Mouse (Mus musculus) mouse trophoblast stem cell (cell line): ENCODE data around the gene Zfp940.
"Not testable (repeated sequence)": the region's sequence is repeated elsewhere in the genome, so short reads cannot be mapped to it uniquely, and the experiment has no call there.

ENCODE experiments used
- in situ Hi-C, 2 experiments: fragments of 300-500 bp; cut with MseI, MboI; formaldehyde crosslinking; loops; 2 replicates in 1 of 2; 3 replicates in 1 of 2; pipeline ENCODE4 v1.15.1; 2025

Zfp940 gene

DNA sequence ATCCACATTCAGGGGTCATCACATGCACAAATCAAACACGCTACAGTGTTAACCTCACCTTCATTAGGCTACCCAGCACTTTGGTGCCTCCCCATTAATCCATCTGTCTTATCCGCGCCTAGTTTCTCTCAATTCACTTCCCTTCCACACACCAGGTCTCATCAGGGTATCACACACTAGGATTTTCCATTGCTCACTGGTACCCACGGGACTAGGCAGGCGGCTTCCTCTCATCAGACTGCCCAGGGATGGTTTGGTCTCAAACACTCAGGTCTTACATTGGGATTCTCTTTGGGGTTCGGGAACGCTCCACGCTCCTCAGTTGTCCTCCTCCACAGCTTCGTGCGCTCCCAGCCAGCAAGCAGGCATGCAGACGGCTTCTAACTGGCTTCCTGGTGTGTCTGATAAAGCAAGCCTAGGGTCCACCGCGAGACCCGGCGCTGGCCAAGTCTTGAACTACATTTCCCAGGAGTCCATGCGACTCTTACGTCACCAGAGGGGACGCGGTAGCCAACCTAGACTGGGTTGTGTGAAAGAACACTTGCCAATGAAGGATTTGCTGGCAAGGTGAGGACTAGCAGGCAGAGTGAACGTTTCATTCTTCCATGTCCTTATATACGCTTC lies at the start of gene Zfp940:
TSS of gene Zfp940 (minus strand) at position 451 of the 624 bp plus-strand sequence.
- in situ Hi-C loops, result no loop called here

DNA sequence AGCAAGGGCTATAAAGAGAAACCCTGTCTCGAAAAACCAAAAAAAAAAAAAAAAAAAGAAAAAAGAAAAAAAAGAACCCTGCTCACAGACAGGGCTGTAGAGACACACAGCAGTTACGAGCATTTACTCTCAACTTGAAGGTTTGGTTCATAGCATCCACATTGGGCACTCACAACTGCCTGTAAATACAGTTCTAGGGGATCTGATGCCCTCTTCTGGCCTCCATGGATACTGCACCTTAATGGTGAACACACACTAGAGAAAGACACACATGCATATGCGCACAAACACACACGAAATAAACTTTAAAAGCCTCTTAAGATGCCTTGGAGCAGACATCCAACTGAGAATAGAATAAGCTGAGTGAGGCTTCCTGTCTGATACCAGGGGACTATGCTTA lies 44.9 kb upstream of the Zfp940 start:
- in situ Hi-C loops, result no loop called here

DNA sequence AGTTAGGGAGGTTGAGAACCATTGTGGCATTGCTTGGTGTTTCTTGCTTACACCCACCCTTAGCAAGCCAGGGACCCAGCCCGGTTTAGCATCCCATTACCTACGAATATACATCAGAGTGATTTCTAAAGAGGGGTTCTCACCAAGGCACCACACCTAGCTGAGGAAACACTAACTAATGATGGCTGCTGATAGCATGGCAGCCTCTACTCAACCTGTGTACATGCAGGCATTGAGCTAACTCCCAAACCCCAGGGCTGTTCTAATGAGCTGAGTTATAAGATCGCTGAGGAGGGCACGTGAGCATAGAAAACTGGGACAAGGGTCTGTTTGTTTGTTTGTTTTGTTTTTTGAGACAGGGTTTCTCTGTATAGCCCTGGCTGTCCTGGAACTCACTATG lies 39.3 kb upstream of the Zfp940 start:
- in situ Hi-C loops, result no loop called here

DNA sequence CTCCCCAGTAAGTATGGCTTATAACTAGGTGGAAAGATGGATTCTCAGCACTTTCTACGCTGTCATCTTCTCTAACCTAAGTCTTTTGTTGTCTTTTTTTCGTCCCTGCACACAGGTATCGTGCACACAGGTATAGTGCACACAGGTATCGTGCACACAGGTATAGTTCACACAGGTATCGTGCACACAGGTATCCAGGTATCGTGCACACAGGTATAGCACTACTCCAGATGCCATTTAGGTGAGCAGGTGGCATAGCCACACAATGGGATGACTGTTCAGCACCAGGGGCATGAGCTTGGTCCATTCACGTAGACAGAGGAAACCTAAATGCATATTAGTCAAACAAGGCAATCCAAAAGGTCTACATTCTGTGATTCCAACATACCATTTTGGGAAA lies 37.0 kb upstream of the Zfp940 start:
- in situ Hi-C loops, result no loop called here

DNA sequence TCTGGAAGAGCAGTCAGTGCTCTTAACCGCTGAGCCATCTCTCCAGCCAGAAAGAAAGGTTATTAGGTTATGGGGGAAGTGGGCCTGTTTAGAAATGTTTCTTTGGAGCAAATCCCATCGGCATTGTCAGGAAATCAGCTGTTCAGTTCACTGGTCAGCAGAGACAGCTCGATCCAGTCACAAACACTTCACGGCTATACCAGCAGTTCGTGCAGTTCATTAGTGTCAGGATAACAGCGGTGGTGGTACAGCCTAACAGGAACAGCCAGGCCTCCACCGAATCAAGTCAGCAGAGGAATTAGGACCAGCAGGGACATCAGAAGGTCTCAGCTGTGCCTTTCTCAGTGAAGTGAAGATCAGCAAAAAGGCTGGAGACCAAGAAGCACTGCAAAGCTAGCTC lies 27.4 kb upstream of the Zfp940 start:
- in situ Hi-C loops, result no loop called here

DNA sequence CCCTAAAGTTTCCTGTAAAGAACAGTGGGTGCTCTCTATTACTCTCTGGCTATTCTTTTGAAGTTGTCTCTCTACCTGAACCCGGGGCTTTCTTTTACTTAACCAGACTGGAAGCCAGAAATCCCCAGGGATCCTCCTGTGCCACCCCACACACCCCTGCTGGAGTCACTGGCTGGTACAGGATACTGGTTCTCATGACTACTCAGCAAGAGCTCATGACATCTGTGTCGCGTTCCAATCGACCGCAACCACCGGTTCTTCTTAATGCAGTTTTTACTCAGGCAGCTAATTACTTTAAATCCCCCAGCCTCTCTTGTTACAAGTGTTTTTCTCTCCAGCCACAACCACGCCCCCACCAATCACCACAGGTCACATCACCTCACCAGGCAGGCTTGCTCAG lies 26.6 kb upstream of the Zfp940 start:
- in situ Hi-C loops, result no loop called here

DNA sequence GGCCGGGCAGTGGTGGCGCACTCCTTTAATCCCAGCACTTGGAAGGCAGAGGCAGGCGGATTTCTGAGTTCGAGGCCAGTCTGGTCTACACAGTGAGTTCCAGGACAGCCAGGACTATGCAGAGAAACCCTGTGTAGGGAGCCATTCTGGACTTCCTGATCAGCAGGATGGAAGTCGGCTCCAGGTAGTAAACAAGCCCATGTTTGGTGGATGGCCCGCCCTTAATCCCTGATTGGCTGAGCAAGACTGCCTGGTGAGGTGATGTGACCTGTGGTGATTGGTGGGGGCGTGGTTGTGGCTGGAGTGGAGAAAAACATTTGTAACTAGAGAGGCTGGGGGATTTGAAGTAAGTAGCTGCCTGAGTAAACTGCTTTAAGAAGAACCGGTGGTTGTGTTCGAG lies 24.1 kb upstream of the Zfp940 start:
- in situ Hi-C loops, result not testable (repeated sequence)

DNA sequence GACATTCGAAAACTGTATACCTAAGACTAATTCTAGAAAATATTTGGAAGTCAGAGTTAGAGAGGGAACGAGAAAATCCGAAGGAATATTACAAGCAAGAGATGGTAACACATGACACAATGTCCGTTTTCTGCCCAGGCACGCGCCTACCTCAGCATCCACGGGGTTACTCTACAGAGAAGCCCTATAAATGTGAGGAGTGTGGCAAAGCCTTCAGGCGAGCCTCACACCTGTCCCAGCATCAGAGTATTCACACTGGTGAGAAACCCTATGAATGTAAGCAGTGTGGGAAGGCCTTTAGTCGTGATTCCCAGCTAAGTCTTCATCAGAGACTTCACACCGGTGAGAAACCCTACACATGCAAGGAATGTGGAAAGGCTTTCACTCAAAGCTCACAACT lies 20.8 kb upstream of the Zfp940 start:
- in situ Hi-C loops, result no loop called here

DNA sequence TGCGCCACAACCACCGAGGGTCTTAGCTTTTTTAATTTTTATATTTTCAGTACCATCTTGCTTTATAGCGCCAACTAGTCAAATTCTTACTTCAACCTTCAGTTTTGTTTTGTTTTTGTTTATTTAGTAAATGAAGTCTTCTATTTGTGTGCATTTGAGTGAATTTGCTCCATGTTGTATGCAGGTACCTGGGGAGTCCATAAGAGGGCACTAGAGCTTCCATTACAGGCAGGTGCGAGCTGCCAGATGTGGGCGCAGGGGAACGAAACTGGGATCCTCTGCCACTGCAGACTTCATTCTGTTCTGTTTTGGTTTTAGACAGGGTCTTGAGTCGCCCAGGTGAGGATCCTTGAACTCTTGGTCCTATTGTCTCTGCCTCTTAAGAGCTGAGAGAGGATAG lies 8.2 kb upstream of the Zfp940 start:
- in situ Hi-C loops, result no loop called here

DNA sequence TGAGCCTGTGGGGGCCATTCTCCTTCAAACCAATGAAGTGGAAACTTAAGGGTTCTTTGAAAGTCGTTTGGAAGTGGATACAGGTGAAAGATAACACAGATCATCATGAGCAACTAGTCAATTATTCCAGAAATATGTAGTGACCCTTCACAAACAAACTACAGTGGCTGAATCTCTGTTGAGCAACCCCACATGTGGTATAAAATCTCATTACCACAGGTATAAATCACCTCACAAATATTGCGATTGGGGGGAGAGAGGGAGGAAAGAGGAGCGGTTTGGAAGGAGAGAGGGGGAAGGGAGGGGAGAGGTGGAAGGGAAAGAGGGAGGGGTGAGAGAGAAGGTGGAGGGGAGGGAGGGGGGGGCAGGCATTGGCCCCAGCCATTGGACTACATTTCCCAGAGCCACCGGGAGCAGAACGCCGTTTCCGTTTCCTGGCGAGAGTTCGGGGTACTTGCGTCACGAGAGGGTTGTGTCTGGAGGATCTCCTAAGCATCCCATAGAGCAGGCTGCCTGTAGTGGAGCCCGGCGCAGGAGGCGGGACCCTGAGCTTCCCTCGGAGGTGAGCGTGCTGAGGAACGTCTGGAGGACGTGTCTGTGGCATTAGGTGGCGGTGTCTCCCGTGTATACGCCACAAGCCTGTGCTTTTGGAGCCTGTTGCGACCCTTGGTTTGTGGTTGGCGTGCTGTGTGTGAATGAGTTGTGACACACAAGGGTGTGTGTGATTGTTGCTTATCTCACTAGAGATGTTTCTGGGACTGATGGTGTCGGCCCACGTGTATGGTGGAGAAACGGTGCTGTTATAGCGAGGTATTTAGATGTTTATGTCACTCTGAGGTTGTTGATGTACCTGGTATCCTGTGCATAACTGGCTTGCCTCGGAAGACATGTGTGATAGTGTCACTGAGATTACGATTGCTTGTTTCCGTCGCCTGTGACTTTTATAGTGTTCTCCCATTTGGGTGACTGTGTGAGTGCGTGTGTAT lies 6.4 kb upstream of the Zfp940 start, which contains the start of gene Zfp420:
TSS of gene Zfp420 (plus strand) at position 448 of the 986 bp plus-strand sequence.
- in situ Hi-C loops, result no loop called here

DNA sequence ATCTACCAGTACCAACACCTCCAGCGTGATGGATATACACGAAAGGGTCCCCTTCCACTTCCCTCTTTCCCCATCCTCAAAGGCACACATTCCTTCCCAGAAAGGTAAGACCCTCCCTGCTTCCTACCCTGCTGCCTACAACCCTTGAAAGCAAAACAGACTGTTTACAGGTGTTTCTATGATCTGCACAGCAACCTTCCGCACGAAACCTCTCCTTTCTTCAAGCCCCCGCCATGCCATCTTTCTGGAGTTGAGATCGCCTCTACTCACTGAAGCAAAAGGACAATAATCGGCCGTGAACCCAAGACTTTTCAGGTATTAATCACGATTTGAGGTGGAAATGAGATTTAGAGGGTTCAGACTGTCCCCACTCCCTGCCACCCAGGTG lies 644 bp downstream of the Zfp940 start:
- in situ Hi-C loops, result no loop called here

DNA sequence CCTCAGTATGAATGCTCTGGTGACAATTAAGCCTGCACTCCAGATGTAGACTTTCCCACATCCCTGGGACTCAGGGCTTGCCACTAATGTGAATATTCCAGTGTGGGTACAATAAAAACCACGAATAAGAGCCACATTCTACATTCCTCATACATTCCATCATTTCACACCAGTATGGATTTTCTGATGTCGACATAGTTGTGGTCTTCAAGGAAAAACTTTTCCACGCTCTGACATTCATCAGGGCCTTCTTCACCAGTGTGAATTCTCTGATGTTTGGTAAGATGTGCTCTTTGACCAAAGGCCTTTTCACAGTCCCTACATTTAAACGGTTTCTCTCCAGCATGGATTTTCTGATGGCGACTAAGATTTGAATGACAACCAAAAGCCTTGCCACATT lies 8.9 kb downstream of the Zfp940 start:
- in situ Hi-C loops, result no loop called here

DNA sequence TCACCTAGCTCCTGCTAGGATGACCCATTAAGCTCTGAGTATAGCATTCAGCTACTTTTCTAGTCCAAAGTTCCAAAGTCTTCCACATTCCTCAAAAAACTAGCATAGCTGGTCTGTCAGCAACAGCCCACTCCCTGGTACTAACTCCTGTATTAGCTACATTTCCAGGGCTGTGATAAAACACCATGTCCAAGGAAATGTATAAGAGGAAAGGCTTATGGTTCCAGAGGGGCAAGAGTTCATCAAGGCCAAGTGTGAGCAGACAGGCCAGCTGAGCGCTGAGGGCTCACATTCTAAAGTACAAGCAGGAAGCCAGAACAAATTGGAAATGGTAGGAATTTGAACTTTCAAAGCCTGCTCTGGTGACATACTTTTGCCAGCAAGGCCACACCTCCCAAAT lies 11.4 kb downstream of the Zfp940 start:
- in situ Hi-C loops, result no loop called here

DNA sequence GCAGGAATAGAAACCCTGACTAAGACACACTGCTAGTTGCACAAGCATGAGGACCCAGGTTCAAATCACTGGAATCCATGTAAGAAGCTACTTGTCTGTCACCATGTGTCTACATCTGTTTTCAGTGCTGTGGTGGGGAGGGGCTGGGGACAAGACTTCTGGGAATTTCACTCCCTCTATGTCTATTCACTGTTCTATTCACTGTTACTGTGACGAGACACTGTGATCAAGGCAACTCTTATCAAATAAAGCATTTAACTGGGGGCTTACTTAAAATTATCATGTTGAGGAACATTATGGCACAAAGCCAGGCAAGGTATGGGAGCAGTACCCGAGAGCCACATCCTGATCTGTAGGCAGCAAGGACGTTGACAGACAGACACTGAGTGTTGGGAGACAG lies 14.2 kb downstream of the Zfp940 start:
- in situ Hi-C loops, result no loop called here

DNA sequence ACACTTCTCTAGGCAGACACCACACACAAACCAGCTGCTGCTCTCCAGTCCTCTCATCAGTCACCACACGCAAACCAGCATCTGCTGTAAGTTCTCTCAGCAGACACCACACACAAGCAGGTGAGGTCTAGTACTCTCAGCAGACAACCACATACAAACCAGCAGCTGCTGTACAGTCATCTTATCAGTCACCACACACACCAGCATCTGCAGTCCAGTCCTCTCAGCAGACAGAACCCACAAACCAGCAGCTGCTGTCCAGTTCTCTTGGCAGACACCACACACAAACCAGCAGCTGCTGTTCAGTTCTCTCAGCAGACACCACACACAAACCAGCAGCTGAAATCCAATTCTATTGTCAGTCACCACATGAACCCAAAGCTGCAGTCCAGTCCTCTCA lies 16.7 kb downstream of the Zfp940 start:
- in situ Hi-C loops, result no loop called here

DNA sequence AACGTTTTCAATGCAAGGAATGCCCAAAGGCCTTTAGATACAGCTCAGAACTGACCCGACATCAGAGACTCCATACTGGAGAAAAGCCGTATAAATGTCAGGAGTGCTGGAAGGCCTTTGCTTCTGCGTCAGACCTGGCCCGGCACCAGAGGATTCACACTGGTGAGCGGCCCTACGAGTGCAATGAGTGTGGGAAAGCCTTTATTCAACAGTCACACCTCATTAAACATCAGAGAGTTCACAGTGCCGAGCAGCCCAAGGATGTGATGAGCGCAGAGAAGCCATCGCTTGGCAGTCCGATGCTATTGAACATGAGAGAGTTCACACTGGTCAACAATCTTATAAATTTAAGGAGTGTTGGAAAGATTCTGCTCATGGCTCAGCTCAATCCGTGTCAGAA lies 23.7 kb downstream of the Zfp940 start:
- in situ Hi-C loops, result no loop called here

DNA sequence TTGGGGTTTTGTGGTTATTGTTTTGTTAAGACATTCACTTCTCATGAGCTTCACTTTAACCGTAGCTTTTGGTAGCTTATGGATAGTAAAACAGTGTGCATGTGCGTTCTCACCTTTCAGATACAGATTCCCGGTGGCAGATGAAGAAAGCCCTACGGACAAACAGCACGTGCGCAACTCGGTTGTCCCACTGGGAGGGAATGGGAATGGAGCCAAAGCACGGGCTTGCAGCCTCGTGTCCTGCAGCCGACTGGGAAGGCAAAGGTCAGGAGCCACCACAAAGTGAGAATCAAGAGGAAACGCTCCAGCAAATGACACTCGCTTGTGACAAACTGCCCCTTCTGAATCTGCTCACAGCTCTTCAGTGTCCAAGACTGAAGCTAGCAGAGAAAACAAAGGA lies 25.5 kb downstream of the Zfp940 start:
- in situ Hi-C loops, result no loop called here

DNA sequence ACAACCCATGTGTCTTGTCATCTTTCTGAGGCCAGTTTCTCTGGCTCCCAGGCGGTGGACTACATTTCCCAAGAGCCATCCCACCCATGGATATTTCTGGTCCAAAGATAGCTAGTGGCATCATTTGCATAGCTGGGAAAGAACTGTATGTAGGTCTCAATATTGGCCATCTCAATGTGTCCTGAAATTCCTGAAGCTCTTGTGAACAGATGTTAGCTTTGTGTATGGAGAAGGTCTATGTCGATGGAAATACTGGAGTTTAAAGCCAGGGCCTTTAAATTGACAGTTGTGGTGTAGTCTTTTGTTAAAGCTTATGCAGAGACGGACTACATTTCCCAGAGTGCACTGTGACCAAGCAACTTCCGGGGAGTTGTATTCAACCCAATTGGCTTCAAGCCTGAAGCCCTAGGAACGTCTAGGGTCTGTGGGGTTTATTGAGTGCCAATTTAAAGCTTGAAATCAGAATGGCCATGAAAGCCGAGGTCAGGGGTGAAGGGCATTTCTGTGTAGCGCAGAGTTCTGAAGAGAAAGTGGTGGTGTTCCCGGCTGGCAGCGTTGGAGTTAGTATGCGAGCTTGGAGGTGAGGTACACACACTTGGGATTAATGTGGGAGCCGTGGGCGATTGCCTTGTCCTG lies 34.7 kb downstream of the Zfp940 start:
- in situ Hi-C loops, result no loop called here

DNA sequence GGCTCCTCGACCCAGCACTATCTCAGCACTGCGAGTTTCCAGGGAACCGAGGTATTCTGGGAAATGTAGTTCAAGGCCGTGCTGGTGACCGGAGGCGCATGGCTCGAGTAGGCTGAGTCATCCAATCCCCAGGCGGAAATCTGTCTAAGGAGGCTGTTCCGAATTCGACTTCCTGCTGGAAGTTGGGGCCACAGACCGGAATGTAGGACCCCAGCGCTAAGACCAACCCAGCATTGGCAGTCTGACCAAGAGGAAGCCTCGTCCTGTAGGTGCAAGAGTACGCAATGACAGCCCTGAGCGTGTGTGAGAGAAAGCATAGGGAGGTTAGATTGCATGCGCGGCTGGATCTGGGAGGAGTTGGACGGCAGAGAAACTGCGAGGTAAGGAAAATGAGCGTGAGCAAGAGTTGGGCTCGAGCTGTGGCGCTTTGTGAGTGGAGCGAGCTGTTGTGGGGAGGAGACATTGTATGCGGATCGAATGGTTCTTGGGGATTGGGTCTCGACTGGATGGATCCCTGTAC lies 37.5 kb downstream of the Zfp940 start, which contains the start of gene Zfp790:
TSS of gene Zfp790 (plus strand) at position 205 of the 520 bp plus-strand sequence.
- in situ Hi-C loops, result no loop called here

DNA sequence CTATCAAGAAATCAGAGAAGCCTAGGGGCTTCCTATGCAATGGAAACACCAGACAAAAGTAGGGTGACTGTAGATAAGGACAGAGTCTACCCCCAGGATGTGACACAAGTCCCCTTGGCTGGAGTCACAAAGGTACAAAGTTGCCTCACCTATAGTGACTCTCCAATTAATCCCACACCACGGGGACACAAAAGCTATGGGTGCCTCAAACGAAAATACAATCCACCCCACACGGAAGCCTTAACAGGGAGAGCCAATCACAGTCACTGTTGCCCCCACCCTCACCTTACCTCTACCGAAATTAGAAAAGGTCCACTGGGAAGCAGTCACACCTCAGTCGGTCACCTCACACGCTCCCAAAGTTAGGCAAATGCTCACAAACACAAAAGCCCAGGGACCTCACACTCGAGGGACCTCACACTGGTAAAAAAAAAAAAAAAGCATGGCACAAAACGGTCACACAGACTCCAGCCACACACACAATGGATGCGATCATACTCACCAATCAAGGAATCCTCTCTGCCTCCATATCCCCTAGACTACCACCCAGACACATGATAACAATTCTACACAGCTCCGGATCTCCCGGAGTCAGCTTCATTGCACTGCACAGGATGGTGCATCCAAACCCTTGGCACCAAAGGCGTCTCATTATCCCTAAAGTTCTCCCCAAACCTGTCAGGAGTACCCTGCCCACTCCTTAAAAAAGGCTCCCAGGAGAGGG lies 38.2 kb downstream of the Zfp940 start:
- in situ Hi-C loops, result no loop called here

DNA sequence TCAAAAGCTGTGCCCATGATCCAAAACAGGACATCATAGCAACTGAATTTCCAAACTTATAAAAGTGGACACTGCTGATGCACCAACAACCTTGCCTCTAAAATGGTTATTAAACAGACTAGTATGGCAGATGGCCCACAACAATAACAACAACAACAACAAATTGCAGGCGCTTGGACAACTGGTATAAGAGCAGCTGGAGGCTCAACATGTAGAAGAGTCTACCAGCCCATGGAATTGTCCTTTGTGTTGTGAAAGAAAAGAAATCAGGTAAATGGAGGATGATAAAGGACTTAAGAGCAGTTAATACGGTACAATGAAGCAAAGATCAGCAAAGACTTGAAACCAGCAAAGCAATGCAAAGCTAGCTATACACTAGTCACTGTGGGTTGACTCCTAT lies 39.1 kb downstream of the Zfp940 start:
- in situ Hi-C loops, result no loop called here

DNA sequence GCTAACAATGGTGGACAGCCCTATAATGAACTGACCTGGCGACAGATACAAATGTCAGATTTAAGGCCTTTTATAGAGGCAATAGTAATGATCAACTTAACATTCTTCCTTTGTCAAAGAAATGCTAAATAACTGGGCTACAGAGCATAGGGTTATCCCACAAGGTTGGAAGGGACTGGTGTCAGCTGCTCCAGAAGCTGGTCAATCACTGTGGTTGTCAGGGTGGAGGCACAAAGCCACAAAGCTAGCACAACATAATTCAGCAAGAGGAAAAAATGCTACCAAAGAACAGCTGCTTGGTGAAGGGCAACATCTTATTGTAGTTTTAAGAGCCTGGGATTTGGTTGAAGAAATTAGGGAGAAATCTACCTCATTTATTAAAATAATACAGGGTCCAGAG lies 41.2 kb downstream of the Zfp940 start:
- in situ Hi-C loops, result no loop called here
